ENCODE assay signal across 16 mouse cellular contexts in genomic region chr10:12354556-12354955, GRCm38 (mm10).
DNase-seq lines count a peak whose midpoint lies in the region; ATAC-seq and TF ChIP-seq lines count a peak whose summit lies in the region.
"Had no signal": no experiment of that assay in that cellular context is flagged by ENCODE, and none has a peak within 500 bp of the region (broad histone marks: within the 10 kb centered on the region; RNA-seq: fewer than 3 reads in every experiment).

No protein-coding gene starts in this region.

- TF ChIP-seq CTCF in heart, adult 2 months (IDR thresholded peaks at IDR 0.05): peak; percentile 22; the same call in 1 of the 2 replicates
- TF ChIP-seq CTCF in thymus, adult 2 months (IDR thresholded peaks at IDR 0.05; ENCODE audit: borderline replicate concordance, control insufficient read depth, extremely low read depth, insufficient read depth, low read length, poor library complexity): no peak

- H3K9ac ChIP-seq in heart, adult 2 months (ENCODE audit: low read depth, low read length): no peak overlapping the region
- H3K9ac ChIP-seq in hindbrain, embryonic 11.5 days (ENCODE audit: low read depth, low read length): no peak overlapping the region
- H3K9ac ChIP-seq: forebrain, embryonic 15.5 days; hindbrain, embryonic 13.5 days; liver, postnatal 0 days; midbrain, embryonic 15.5 days; neural tube, embryonic 13.5 days had no signal

- H3K79me2 ChIP-seq in heart, adult 2 months (replicated peaks; ENCODE audit: control insufficient read depth, insufficient read depth, low read length): no peaks in the 10 kb centered on the region

- ATAC-seq in hindbrain, embryonic 11.5 days (ENCODE audit: low FRiP score): no peak
- ATAC-seq: forebrain, embryonic 15.5 days; liver, postnatal 0 days; midbrain, embryonic 15.5 days; Patski had no signal

- no peaks in the 10 kb centered on the region for H3K9me3 ChIP-seq in hindbrain, embryonic 11.5 days (ENCODE audit: control insufficient read depth, low read length)
- H3K9me3 ChIP-seq: forebrain, embryonic 15.5 days; hindbrain, embryonic 13.5 days; midbrain, embryonic 15.5 days; neural tube, embryonic 13.5 days had no signal

- 37% methylated on average over 4 of the region's 4 CpGs for WGBS in heart, adult 2 months
- 87% methylated on average over 4 of the region's 4 CpGs for WGBS in thymus, adult 2 months
- 84% methylated on average over 4 of the region's 4 CpGs for WGBS in hindbrain, embryonic 11.5 days

- no peaks in the 10 kb centered on the region for H3K36me3 ChIP-seq in heart, adult 2 months (ENCODE audit: control insufficient read depth, insufficient read depth, low read length)
- no peaks in the 10 kb centered on the region for H3K36me3 ChIP-seq in thymus, adult 2 months (ENCODE audit: control insufficient read depth, insufficient read depth, low read length)
- no peaks in the 10 kb centered on the region for H3K36me3 ChIP-seq in hindbrain, embryonic 11.5 days (ENCODE audit: control insufficient read depth, insufficient read depth, low read length)
- H3K36me3 ChIP-seq: forebrain, embryonic 15.5 days; hindbrain, embryonic 13.5 days; midbrain, embryonic 15.5 days; neural tube, embryonic 13.5 days had no signal

- no peaks in the 10 kb centered on the region for H3K27me3 ChIP-seq in heart, adult 2 months (ENCODE audit: control insufficient read depth, insufficient read depth, low read length)
- no peaks in the 10 kb centered on the region for H3K27me3 ChIP-seq in thymus, adult 2 months (ENCODE audit: control insufficient read depth, insufficient read depth, low read length)
- no peaks in the 10 kb centered on the region for H3K27me3 ChIP-seq in hindbrain, embryonic 11.5 days (ENCODE audit: control insufficient read depth, insufficient read depth, low read length)
- H3K27me3 ChIP-seq: forebrain, embryonic 15.5 days; hindbrain, embryonic 13.5 days; midbrain, embryonic 15.5 days; neural tube, embryonic 13.5 days; Patski had no signal

- no peak overlapping the region for H3K4me3 ChIP-seq in heart, adult 2 months
- H3K4me3 ChIP-seq in thymus, adult 2 months (ENCODE audit: control insufficient read depth, insufficient read depth, low read length): no peak overlapping the region
- no peak overlapping the region for H3K4me3 ChIP-seq in hindbrain, embryonic 11.5 days (ENCODE audit: low read depth, low read length)
- H3K4me3 ChIP-seq: forebrain, embryonic 15.5 days; hindbrain, embryonic 13.5 days; midbrain, embryonic 15.5 days; neural tube, embryonic 13.5 days had no signal

- TF ChIP-seq POLR2A in heart, adult 2 months (IDR thresholded peaks at IDR 0.05; ENCODE audit: insufficient read depth, low read depth, low read length): 0 out of 2 replicates have a peak, but pooled peaks have one; percentile 10
- TF ChIP-seq POLR2A in thymus, adult 2 months (IDR thresholded peaks at IDR 0.05; ENCODE audit: control insufficient read depth, extremely low read depth, insufficient read depth, low read length, poor library complexity): no peak

- peak overlapping the region; percentile 85 for H3K27ac ChIP-seq in heart, adult 2 months
- no peak overlapping the region for H3K27ac ChIP-seq in thymus, adult 2 months (ENCODE audit: control insufficient read depth, insufficient read depth, low read length)
- no peak overlapping the region for H3K27ac ChIP-seq in hindbrain, embryonic 11.5 days (ENCODE audit: low read depth, low read length)
- H3K27ac ChIP-seq: forebrain, embryonic 15.5 days; hindbrain, embryonic 13.5 days; midbrain, embryonic 15.5 days; neural tube, embryonic 13.5 days had no signal

- intact Hi-C loops in gastrocnemius, postnatal 14 days (cut with DNase I; ENCODE audit: low total_unique reads): no loop called here
- intact Hi-C loops in heart, adult 2 months (cut with DNase I): no loop called here
- intact Hi-C loops in heart, postnatal 14 days (cut with DNase I): no loop called here

- H3K4me2 ChIP-seq in hindbrain, embryonic 11.5 days (replicated peaks; ENCODE audit: low read depth, low read length): no peak overlapping the region
- H3K4me2 ChIP-seq: forebrain, embryonic 15.5 days; hindbrain, embryonic 13.5 days; midbrain, embryonic 15.5 days; neural tube, embryonic 13.5 days had no signal

- no peak for TF ChIP-seq EP300 in heart, adult 2 months (IDR thresholded peaks at IDR 0.05; ENCODE audit: insufficient read depth, low read depth, low read length)

- peak; percentile 4 to 34 for DNase-seq in gastrocnemius, adult 8-10 months (ENCODE audit: low spot score in 2 of 2)
- DNase-seq in gastrocnemius, postnatal 14 days: no peak
- DNase-seq in brain, adult 2 months (ENCODE audit: low read depth, low spot score): peak; percentile 62
- peak; percentile 37 to 71 for DNase-seq in heart, adult 2 months
- peak; percentile 29 to 52 for DNase-seq in heart, postnatal 14 days
- no peak for DNase-seq in thymus, adult 2 months
- DNase-seq in hindbrain, embryonic 11.5 days (ENCODE audit: low spot score): no peak
- DNase-seq: adrenal gland, postnatal 25 days; cerebellum, adult 2 months; kidney, adult 8-10 months; liver, postnatal 0 days had no signal

- H3K4me1 ChIP-seq in heart, adult 2 months (ENCODE audit: control insufficient read depth, insufficient read depth, low read length): peaks cover 2% of the 10 kb centered on the region; the same call in 1 of the 2 replicates
- no peaks in the 10 kb centered on the region for H3K4me1 ChIP-seq in thymus, adult 2 months (replicated peaks; ENCODE audit: control insufficient read depth, insufficient read depth, low read length)
- no peaks in the 10 kb centered on the region for H3K4me1 ChIP-seq in hindbrain, embryonic 11.5 days (replicated peaks; ENCODE audit: control insufficient read depth, insufficient read depth, low read length)
- H3K4me1 ChIP-seq: forebrain, embryonic 15.5 days; hindbrain, embryonic 13.5 days; midbrain, embryonic 15.5 days; neural tube, embryonic 13.5 days had no signal

Comparison
In these comparisons a context has a peak if more than half of its experiments do, and no peak if none do; other contexts are left out.
1. DNase-seq: peak in gastrocnemius, adult 8-10 months (2 of 2), brain, adult 2 months (single experiment), heart, adult 2 months (2 of 2) and heart, postnatal 14 days (2 of 2); none in gastrocnemius, postnatal 14 days (single experiment), thymus, adult 2 months (single experiment) and hindbrain, embryonic 11.5 days (single experiment).